Mouse (Mus musculus) heart, adult 18-20 months (tissue): ENCODE measurements around the gene Eef2k. TPM values are rescaled to one million over a fixed set of nuclear protein-coding genes. Genes with fewer than 3 reads are reported as not detected.

Source experiments
- DNase-seq, 2 experiments: peaks; one replicate each; pipeline ENCODE4 v3.0.0; 2021 to 2022; ENCODE audit warnings: mixed read lengths in 1 of 2
- long read RNA-seq, 2 experiments: library from polyadenylated mRNA; stranded (forward); transcript quantifications; one replicate each; pipeline ENCODE4 v2.0.0; 2021
- total RNA-seq, 2 experiments: library from RNA; stranded (reverse); gene quantifications; 2 replicates each; pipeline ENCODE4 v1.2.3; 2021

Gene Eef2k
- total RNA-seq: 10 to 100 TPM; 23.0 to 23.5 TPM
- long read RNA-seq, experiment 1, full-length matches to known transcripts: 7 of 17 reads
- long read RNA-seq, experiment 1, partial matches to known transcripts: 4 of 17 reads
- long read RNA-seq, experiment 1, other reads (novel, unspliced or antisense): 6 of 17 reads
- long read RNA-seq, experiment 2, full-length matches to known transcripts: 3 of 8 reads
- long read RNA-seq, experiment 2, partial matches to known transcripts: 0 of 8 reads
- long read RNA-seq, experiment 2, other reads (novel, unspliced or antisense): 5 of 8 reads

DNA sequence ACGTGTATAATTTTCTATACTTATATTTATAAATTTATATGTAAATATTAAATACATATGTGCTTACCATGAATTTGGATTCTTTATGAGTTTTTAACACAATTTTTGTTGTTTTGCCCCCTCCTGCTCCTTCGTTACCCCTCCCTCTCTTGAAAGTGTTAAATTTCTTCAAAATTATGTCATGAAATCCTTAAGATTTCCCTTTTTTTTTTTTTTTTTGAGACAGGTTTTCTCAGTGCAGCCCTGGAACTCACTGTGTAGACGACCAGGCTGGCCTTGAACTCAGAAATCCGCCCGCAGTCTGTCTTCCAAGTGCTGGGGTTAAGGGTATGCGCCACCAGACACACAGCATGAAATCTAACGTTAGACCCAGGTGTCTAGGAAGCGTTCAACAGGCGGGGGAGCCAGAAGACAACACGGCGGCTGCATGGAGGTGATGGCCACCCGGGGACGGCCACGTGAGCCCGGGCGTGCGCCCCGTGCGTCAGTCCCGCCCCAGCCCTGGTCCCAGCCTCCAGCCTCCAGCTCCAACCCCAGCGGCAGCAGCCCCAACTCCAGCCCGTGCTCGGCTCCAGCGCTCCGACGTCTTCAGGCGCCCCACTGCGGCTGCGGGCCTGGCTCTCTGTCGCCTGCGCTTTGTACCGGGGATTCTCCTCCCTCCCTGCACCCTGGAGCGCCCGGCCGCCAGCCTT, at the start of gene Eef2k:
Eef2k (plus strand) TSS at position 487 of the 692 bp plus-strand sequence.
- DNase-seq: peak; percentile 89 to 94

DNA sequence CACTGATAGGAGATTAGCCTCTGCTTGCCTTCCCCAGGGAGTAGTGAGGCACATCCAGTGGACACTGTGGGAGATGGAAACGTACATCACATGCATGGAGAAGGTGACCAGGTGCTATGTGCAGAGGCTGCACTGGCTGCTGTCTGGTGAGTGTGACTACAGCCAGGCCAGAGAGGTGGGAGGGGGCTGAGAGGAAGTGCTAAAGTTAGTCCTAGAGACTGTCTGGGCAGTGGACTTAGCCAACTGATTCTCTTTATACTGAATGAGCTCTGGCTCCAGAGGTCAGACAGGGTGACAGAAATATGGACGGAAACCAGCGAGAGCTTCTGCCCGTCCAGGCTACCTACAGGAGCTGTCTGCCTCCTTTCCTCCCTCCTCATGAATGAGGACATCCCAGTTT, 47.1 kb upstream of the Eef2k start:
- peak; percentile 3 to 39 for DNase-seq

DNA sequence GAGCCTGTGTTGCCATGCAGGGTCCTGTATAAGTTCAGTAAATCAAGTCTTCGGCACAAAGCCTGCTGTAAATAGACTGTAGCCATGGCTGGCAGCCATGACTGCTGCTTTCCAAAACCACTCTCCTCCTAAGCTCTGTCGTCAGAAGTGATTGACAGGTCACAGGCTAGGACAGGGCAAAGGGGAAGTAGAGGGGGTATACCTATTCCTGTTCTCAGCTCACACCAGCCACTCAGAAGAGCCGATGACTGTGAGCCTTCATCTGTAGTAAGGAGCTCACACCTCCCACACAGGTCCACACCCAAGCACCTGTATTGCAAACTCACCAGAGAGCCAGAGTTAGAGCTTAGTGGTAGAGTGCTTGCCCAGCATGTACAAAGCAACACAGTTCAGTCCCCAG, 46.3 kb upstream of the Eef2k start:
- DNase-seq: peak; percentile 15 to 17

GRCm38 (mm10) chr7:120803268-120803667, 39.4 kb upstream of the Eef2k start:
- DNase-seq: no peak

GRCm38 (mm10) chr7:120809705-120810104, 32.9 kb upstream of the Eef2k start:
- no peak for DNase-seq

- no peak for DNase-seq
These were observed 30.7 kb upstream of the Eef2k start, which contains the start of gene Gm5737 for GRCm38 (mm10) chr7:120811834-120812415. TSS of gene Gm5737 (plus strand) at chr7:120812365.

- no peak for DNase-seq
These were observed 25.1 kb upstream of the Eef2k start for GRCm38 (mm10) chr7:120817552-120817951.

DNA sequence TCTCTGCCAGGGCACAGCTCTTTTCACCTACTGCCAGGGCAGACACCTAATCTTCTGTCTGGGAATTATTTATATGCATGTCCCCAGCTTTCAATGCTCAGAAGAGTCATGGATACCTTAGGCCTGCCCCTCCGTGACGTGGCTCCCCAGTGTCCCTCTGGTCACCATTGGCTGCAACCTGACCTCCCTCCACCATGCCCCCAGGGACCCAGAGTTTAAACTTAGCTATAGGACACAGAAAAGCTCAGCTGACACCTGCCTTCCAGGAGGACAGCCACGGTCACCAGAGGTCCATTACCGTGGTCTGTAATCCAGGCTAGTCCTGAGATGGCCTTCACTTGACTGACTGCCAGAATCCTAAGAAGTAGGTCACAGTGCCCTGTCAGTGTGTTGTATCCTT, 23.2 kb upstream of the Eef2k start:
- peak in 1 of 2 experiments; percentile 20 for DNase-seq

- DNase-seq: peak; percentile 55 to 84
These were observed 19.4 kb upstream of the Eef2k start for GRCm38 (mm10) chr7:120823248-120823647.

DNA sequence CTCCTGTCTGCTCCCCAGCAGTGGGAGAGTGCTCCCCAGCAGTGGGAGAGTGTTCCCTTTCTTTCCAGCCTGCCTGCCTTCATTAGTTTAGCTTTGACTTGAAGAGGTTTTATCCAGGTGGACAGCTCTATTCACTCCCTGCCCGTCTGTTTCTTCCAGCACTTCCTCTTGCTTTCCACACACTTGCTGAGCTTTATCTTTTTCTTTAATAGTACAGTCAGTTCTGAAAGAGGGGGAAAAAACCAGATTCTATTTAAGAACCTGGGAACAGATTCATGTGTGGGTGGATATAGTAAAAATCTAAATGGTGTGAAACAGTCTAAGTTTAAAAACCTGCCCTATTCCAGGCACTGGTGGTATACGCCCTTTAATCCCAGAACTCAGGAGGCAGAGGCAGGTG, 17.5 kb upstream of the Eef2k start:
- DNase-seq: no peak

DNA sequence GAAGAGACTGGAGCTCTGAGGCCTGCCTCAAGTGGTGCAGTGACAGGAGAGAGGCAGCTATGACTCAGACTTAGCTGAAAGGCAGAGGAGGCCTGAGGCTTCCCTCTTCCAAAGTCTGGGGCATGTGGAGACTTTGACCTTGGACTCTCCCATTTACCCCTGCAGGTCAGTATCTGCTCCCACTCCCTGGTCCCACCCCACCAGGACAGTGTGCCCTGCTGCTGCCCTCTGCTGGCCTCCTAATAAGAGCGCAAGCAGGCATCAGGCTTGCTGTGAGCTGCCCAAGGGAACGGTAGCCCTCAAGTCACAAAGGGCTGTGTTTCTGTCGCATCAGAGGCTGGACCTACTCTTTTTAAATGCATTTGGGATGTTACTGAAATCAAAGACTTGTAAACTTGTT, 16.2 kb upstream of the Eef2k start:
- peak in 1 of 2 experiments; percentile 57 for DNase-seq

- peak; percentile 87 for DNase-seq
These were observed 11.9 kb upstream of the Eef2k start for GRCm38 (mm10) chr7:120830431-120831381.

- no peak for DNase-seq
These were observed 8.2 kb upstream of the Eef2k start for GRCm38 (mm10) chr7:120834426-120834825.

DNA sequence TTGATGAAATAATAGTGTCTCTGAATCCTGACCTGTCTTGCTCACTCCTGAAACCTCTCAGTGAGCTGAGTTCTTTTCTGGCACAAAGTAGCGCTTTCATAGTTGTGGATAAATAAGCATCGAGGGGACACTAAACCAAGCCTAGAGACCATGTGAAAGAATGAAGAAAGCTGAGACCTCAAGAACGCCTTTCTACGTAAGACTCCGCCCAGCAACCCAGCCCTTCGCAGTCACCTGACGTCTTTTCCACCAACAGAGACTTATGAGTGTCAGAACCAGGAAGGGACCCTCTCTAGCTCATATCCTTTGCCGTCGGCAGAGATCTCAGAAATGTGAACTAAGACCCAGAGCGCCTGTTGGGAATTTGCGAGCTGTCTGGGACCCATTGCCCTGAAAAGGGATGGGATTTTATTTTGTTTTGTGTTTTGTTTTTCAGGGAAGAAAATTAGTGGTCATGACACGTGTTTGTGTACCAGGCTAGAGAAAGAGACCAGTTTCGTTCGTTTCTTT, 7.7 kb upstream of the Eef2k start:
- DNase-seq: peak; percentile 82 to 85

GRCm38 (mm10) chr7:120835449-120836359, 6.9 kb upstream of the Eef2k start:
- peak; percentile 94 to 99 for DNase-seq

- DNase-seq: no peak
These were observed 6.3 kb upstream of the Eef2k start for GRCm38 (mm10) chr7:120836361-120836760.

- DNase-seq: no peak
These were observed 4.0 kb upstream of the Eef2k start for GRCm38 (mm10) chr7:120838436-120839160.

GRCm38 (mm10) chr7:120839786-120840185, 2.8 kb upstream of the Eef2k start:
- DNase-seq: no peak

GRCm38 (mm10) chr7:120843037-120843621, 498 bp downstream of the Eef2k start:
- peak; percentile 93 for DNase-seq
